Mouse (Mus musculus): Measurements from ENCODE around the gene Nmnat2. TPM values are rescaled to one million over a fixed set of nuclear protein-coding genes. Genes with fewer than 3 reads are reported as not detected.

Gene Nmnat2
- polyA plus RNA-seq, 1 experiment from 2014 or later = 1.3 TPM

GRCm38 (mm10) chr1:153091438-153092236 is 136.8 kb downstream of the Nmnat2 start:
- H3K36me3 ChIP-seq (ENCODE audit: control insufficient read depth, insufficient read depth, low read length) = no peaks in the 10 kb centered on the region
- peaks cover 5% of the 10 kb centered on the region for H3K4me1 ChIP-seq (ENCODE audit: control insufficient read depth, insufficient read depth, low read length)
- H3K27ac ChIP-seq (ENCODE audit: low read length) = no peak overlapping the region
- H3K4me3 ChIP-seq (ENCODE audit: low read length) = no peak overlapping the region
- no peaks in the 10 kb centered on the region for H3K27me3 ChIP-seq (replicated peaks; ENCODE audit: control insufficient read depth, insufficient read depth, low read length)
- no peak overlapping the region for H3K4me2 ChIP-seq (ENCODE audit: low read depth, low read length)
- 34% methylated on average over 9 of the region's 9 CpGs for WGBS
- H3K9me3 ChIP-seq (ENCODE audit: control insufficient read depth, low read length) = no peaks in the 10 kb centered on the region
- ATAC-seq = peak; percentile 49; the same call in 1 of the 2 replicates
- H3K9ac ChIP-seq (ENCODE audit: low read depth, low read length) = no peak overlapping the region

- ATAC-seq = peak; percentile 69
- Histone ChIP-seq H3K9me3 (ENCODE audit: control insufficient read depth, low read length) (no peaks in the 10 kb centered on the region), H3K4me1 (ENCODE audit: control insufficient read depth, insufficient read depth, low read length) (peaks cover 5% of the 10 kb centered on the region), H3K4me3 (ENCODE audit: low read length) (no peak overlapping the region), H3K4me2 (ENCODE audit: low read depth, low read length) (no peak overlapping the region), H3K27me3 (replicated peaks; ENCODE audit: control insufficient read depth, insufficient read depth, low read length) (no peaks in the 10 kb centered on the region), H3K27ac (ENCODE audit: low read length) (no peak overlapping the region), H3K9ac (ENCODE audit: low read depth, low read length) (no peak overlapping the region), H3K36me3 (ENCODE audit: control insufficient read depth, insufficient read depth, low read length) (no peaks in the 10 kb centered on the region)
- WGBS = 56% methylated on average over 5 of the region's 5 CpGs
Observed at GRCm38 (mm10) chr1:153092237-153092975, 137.6 kb downstream of the Nmnat2 start.

- Histone ChIP-seq H3K27me3 (replicated peaks; ENCODE audit: control insufficient read depth, insufficient read depth, low read length) (no peaks in the 10 kb centered on the region), H3K9ac (ENCODE audit: low read depth, low read length) (no peak overlapping the region), H3K4me2 (ENCODE audit: low read depth, low read length) (no peak overlapping the region), H3K4me1 (ENCODE audit: control insufficient read depth, insufficient read depth, low read length) (peaks cover 5% of the 10 kb centered on the region), H3K4me3 (ENCODE audit: low read length) (no peak overlapping the region), H3K9me3 (ENCODE audit: control insufficient read depth, low read length) (no peaks in the 10 kb centered on the region), H3K27ac (ENCODE audit: low read length) (no peak overlapping the region), H3K36me3 (ENCODE audit: control insufficient read depth, insufficient read depth, low read length) (no peaks in the 10 kb centered on the region)
- WGBS = 77% methylated on average over 5 of the region's 5 CpGs
- ATAC-seq = no peak
Observed at GRCm38 (mm10) chr1:153093172-153093571, 138.4 kb downstream of the Nmnat2 start.

- H3K4me1 ChIP-seq (ENCODE audit: control insufficient read depth, insufficient read depth, low read length) = peaks cover 5% of the 10 kb centered on the region
- 69% methylated on average over 4 of the region's 4 CpGs for WGBS
- ATAC-seq = no peak
- H3K9ac ChIP-seq (ENCODE audit: low read depth, low read length) = no peak overlapping the region
- H3K36me3 ChIP-seq (ENCODE audit: control insufficient read depth, insufficient read depth, low read length) = no peaks in the 10 kb centered on the region
- H3K4me3 ChIP-seq (ENCODE audit: low read length) = no peak overlapping the region
- no peak overlapping the region for H3K27ac ChIP-seq (ENCODE audit: low read length)
- H3K27me3 ChIP-seq (replicated peaks; ENCODE audit: control insufficient read depth, insufficient read depth, low read length) = no peaks in the 10 kb centered on the region
- no peaks in the 10 kb centered on the region for H3K9me3 ChIP-seq (ENCODE audit: control insufficient read depth, low read length)
- no peak overlapping the region for H3K4me2 ChIP-seq (ENCODE audit: low read depth, low read length)
Observed at GRCm38 (mm10) chr1:153093581-153093980, 138.8 kb downstream of the Nmnat2 start.

GRCm38 (mm10) chr1:153094226-153095076 is 139.7 kb downstream of the Nmnat2 start:
- Histone ChIP-seq H3K4me3 (ENCODE audit: low read length) (no peak overlapping the region), H3K27me3 (replicated peaks; ENCODE audit: control insufficient read depth, insufficient read depth, low read length) (no peaks in the 10 kb centered on the region), H3K9me3 (ENCODE audit: control insufficient read depth, low read length) (no peaks in the 10 kb centered on the region), H3K9ac (ENCODE audit: low read depth, low read length) (no peak overlapping the region), H3K36me3 (ENCODE audit: control insufficient read depth, insufficient read depth, low read length) (no peaks in the 10 kb centered on the region), H3K4me2 (ENCODE audit: low read depth, low read length) (no peak overlapping the region), H3K4me1 (ENCODE audit: control insufficient read depth, insufficient read depth, low read length) (peaks cover 5% of the 10 kb centered on the region), H3K27ac (ENCODE audit: low read length) (no peak overlapping the region)
- ATAC-seq = no peak
- WGBS = 48% methylated on average over 12 of the region's 12 CpGs

- Histone ChIP-seq H3K4me1 (ENCODE audit: control insufficient read depth, insufficient read depth, low read length) (peaks cover 5% of the 10 kb centered on the region), H3K9me3 (ENCODE audit: control insufficient read depth, low read length) (no peaks in the 10 kb centered on the region), H3K4me3 (ENCODE audit: low read length) (no peak overlapping the region), H3K27me3 (replicated peaks; ENCODE audit: control insufficient read depth, insufficient read depth, low read length) (no peaks in the 10 kb centered on the region), H3K4me2 (ENCODE audit: low read depth, low read length) (no peak overlapping the region), H3K9ac (ENCODE audit: low read depth, low read length) (no peak overlapping the region), H3K27ac (ENCODE audit: low read length) (no peak overlapping the region), H3K36me3 (ENCODE audit: control insufficient read depth, insufficient read depth, low read length) (no peaks in the 10 kb centered on the region)
- 73% methylated on average over 6 of the region's 6 CpGs for WGBS
- no peak for ATAC-seq
Observed at GRCm38 (mm10) chr1:153095328-153095727, 140.5 kb downstream of the Nmnat2 start.

GRCm38 (mm10) chr1:153095826-153096727 is 141.3 kb downstream of the Nmnat2 start:
- H3K9me3 ChIP-seq (ENCODE audit: control insufficient read depth, low read length) = no peaks in the 10 kb centered on the region
- no peaks in the 10 kb centered on the region for H3K36me3 ChIP-seq (ENCODE audit: control insufficient read depth, insufficient read depth, low read length)
- 32% methylated on average over 16 of the region's 16 CpGs for WGBS
- H3K9ac ChIP-seq (ENCODE audit: low read depth, low read length) = no peak overlapping the region
- peaks cover 8% of the 10 kb centered on the region for H3K4me1 ChIP-seq (ENCODE audit: control insufficient read depth, insufficient read depth, low read length)
- ATAC-seq = no peak
- H3K27ac ChIP-seq (ENCODE audit: low read length) = no peak overlapping the region
- H3K27me3 ChIP-seq (replicated peaks; ENCODE audit: control insufficient read depth, insufficient read depth, low read length) = no peaks in the 10 kb centered on the region
- no peak overlapping the region for H3K4me2 ChIP-seq (ENCODE audit: low read depth, low read length)
- H3K4me3 ChIP-seq (ENCODE audit: low read length) = no peak overlapping the region

- Histone ChIP-seq H3K4me3 (ENCODE audit: low read length) (no peak overlapping the region), H3K4me2 (ENCODE audit: low read depth, low read length) (no peak overlapping the region), H3K27me3 (replicated peaks; ENCODE audit: control insufficient read depth, insufficient read depth, low read length) (no peaks in the 10 kb centered on the region), H3K36me3 (ENCODE audit: control insufficient read depth, insufficient read depth, low read length) (no peaks in the 10 kb centered on the region), H3K9ac (ENCODE audit: low read depth, low read length) (no peak overlapping the region), H3K27ac (ENCODE audit: low read length) (no peak overlapping the region), H3K9me3 (ENCODE audit: control insufficient read depth, low read length) (no peaks in the 10 kb centered on the region), H3K4me1 (ENCODE audit: control insufficient read depth, insufficient read depth, low read length) (peaks cover 8% of the 10 kb centered on the region)
- WGBS = 89% methylated on average over 6 of the region's 6 CpGs
- ATAC-seq = no peak
Observed at GRCm38 (mm10) chr1:153097017-153097675, 142.4 kb downstream of the Nmnat2 start.

Data from intestine, embryonic 16.5 days (tissue).